Mouse (Mus musculus): Measurements from ENCODE around the gene Ccdc78.
"Not testable (repeated sequence)": the region's sequence is repeated elsewhere in the genome, so short reads cannot be mapped to it uniquely, and the experiment has no call there.

The Ccdc78 gene

GRCm38 (mm10) chr17:25783086-25783485, 3.3 kb upstream of the Ccdc78 start:
- no peak for DNase-seq (ENCODE audit: low spot score in 2 of 2)

- no peak for DNase-seq (ENCODE audit: low spot score in 2 of 2)
These were observed 2.4 kb upstream of the Ccdc78 start for GRCm38 (mm10) chr17:25783861-25784574.

GRCm38 (mm10) chr17:25785281-25785745, 1.1 kb upstream of the Ccdc78 start, which contains the start of gene Haghl:
Haghl (minus strand) TSS chr17:25785673.
- peak; percentile 93 to 96 for DNase-seq (ENCODE audit: low spot score in 2 of 2)

GRCm38 (mm10) chr17:25786781-25787504, 563 bp downstream of the Ccdc78 start:
- DNase-seq (ENCODE audit: low spot score in 2 of 2) = no peak

GRCm38 (mm10) chr17:25791320-25791842, 5.0 kb downstream of the Ccdc78 start:
- no peak for DNase-seq (ENCODE audit: low spot score in 2 of 2)

GRCm38 (mm10) chr17:25791843-25792527, 5.6 kb downstream of the Ccdc78 start:
- peak; percentile 74 to 79 for DNase-seq (ENCODE audit: low spot score in 2 of 2)

GRCm38 (mm10) chr17:25792615-25793014, 6.2 kb downstream of the Ccdc78 start, which contains the start of gene Fam173a:
Fam173a (minus strand) TSS chr17:25792901.
- DNase-seq (ENCODE audit: low spot score in 2 of 2) = peak; percentile 69 to 77

GRCm38 (mm10) chr17:25794197-25794596, 7.8 kb downstream of the Ccdc78 start:
- no peak for DNase-seq (ENCODE audit: low spot score in 2 of 2)

GRCm38 (mm10) chr17:25794998-25795397, 8.6 kb downstream of the Ccdc78 start:
- DNase-seq (ENCODE audit: low spot score in 2 of 2) = no peak

- DNase-seq (ENCODE audit: low spot score in 2 of 2) = no peak
These were observed 9.3 kb downstream of the Ccdc78 start, which contains the start of gene AC134908.4 for GRCm38 (mm10) chr17:25795609-25796092. AC134908.4 (minus strand) TSS chr17:25795659.

- DNase-seq (ENCODE audit: low spot score in 2 of 2) = no peak
These were observed 9.9 kb downstream of the Ccdc78 start for GRCm38 (mm10) chr17:25796211-25796771.

GRCm38 (mm10) chr17:25796951-25797369, 10.6 kb downstream of the Ccdc78 start, which contains the start of gene Metrn:
Metrn (minus strand) TSS chr17:25797136.
- DNase-seq (ENCODE audit: low spot score in 2 of 2) = peak in 1 of 2 experiments; percentile 75

GRCm38 (mm10) chr17:25801029-25801428, 14.6 kb downstream of the Ccdc78 start:
- DNase-seq (ENCODE audit: low spot score in 2 of 2) = peak in 1 of 2 experiments; percentile 61

GRCm38 (mm10) chr17:25802825-25803517, 16.6 kb downstream of the Ccdc78 start:
- peak; percentile 74 to 88 for DNase-seq (ENCODE audit: low spot score in 2 of 2)

GRCm38 (mm10) chr17:25806507-25806906, 20.1 kb downstream of the Ccdc78 start:
- no peak for DNase-seq (ENCODE audit: low spot score in 2 of 2)

- not testable (repeated sequence) for DNase-seq (ENCODE audit: low spot score in 2 of 2)
These were observed 21.1 kb downstream of the Ccdc78 start for GRCm38 (mm10) chr17:25807452-25807851.

GRCm38 (mm10) chr17:25808028-25808427, 21.6 kb downstream of the Ccdc78 start:
- DNase-seq (ENCODE audit: low spot score in 2 of 2) = no peak

GRCm38 (mm10) chr17:25808789-25809605, 22.6 kb downstream of the Ccdc78 start, which contains the start of gene Fbxl16:
Fbxl16 (plus strand) TSS chr17:25809085.
- peak; percentile 86 to 87 for DNase-seq (ENCODE audit: low spot score in 2 of 2)

GRCm38 (mm10) chr17:25809606-25810340, 23.4 kb downstream of the Ccdc78 start:
- DNase-seq (ENCODE audit: low spot score in 2 of 2) = no peak

Measured in frontal cortex, postnatal 14 days (tissue).